Mouse (Mus musculus) CH12.LX (cell line): Measurements from ENCODE around the gene Cldn10. TPM values are rescaled to one million over a fixed set of nuclear protein-coding genes. Genes with fewer than 3 reads are reported as not detected.

Source experiments
- DNase-seq: peaks from one replicate; pipeline ENCODE4 v3.0.0-alpha.2; 2013; ENCODE audit errors: extremely low read depth
- H3K27ac ChIP-seq: 2 replicates; pipeline ENCODE4 v1.5.1; 2012; ENCODE audit warnings: low read depth, mild to moderate bottlenecking, control low read depth, moderate library complexity; ENCODE audit not compliant: insufficient read depth
- H3K27me3 ChIP-seq: replicated peaks from 2 replicates; pipeline ENCODE3; 2012; ENCODE audit warnings: inconsistent platforms
- H3K36me3 ChIP-seq, 2 experiments: replicated peaks in 1 of 2; 2 replicates each; pipeline versions ENCODE3 to v1.6.1; 2012; ENCODE audit warnings: inconsistent platforms in 1 of 2, low read length in 1 of 2, mild to moderate bottlenecking in 1 of 2, mixed read lengths in 1 of 2, moderate library complexity in 1 of 2; ENCODE audit not compliant: control insufficient read depth in 1 of 2, insufficient read depth in 1 of 2
- H3K4me1 ChIP-seq, 2 experiments: 2 replicates each; pipeline ENCODE4 v1.6.1; 2012; ENCODE audit warnings: inconsistent platforms in 1 of 2, moderate library complexity in 1 of 2; ENCODE audit not compliant: insufficient read depth in 2 of 2, control insufficient read depth in 1 of 2
- H3K4me2 ChIP-seq: 2 replicates; pipeline ENCODE4 v1.6.1; 2012; ENCODE audit warnings: low read depth, mild to moderate bottlenecking, control low read depth; ENCODE audit not compliant: poor library complexity, insufficient read depth, severe bottlenecking
- H3K4me3 ChIP-seq, 3 experiments: fragments of 150-350 bp in 1 of 3; sonication (generic) in 1 of 3; replicated peaks in 1 of 3; 2 replicates each; pipeline versions ENCODE3 to v1.5.1; 2011 to 2012; ENCODE audit warnings: low read depth in 2 of 3, low read length in 2 of 3, mild to moderate bottlenecking in 2 of 3, moderate library complexity in 2 of 3, control low read depth in 1 of 3, improper control_type of control experiment in 1 of 3, inconsistent platforms in 1 of 3, mixed read lengths in 1 of 3; ENCODE audit not compliant: poor library complexity in 1 of 3
- H3K79me2 ChIP-seq: replicated peaks from 2 replicates; pipeline ENCODE4 v1.6.1; 2012; ENCODE audit warnings: mild to moderate bottlenecking, moderate library complexity; ENCODE audit not compliant: control insufficient read depth, poor library complexity, insufficient read depth, severe bottlenecking; ENCODE audit errors: extremely low read depth
- H3K9ac ChIP-seq: 2 replicates; pipeline ENCODE4 v1.6.1; 2012; ENCODE audit warnings: low read depth, mild to moderate bottlenecking, control low read depth, moderate library complexity; ENCODE audit not compliant: insufficient read depth
- H3K9me3 ChIP-seq: replicated peaks from 2 replicates; pipeline ENCODE3; 2012; ENCODE audit warnings: low read length, inconsistent platforms, mixed read lengths
- BHLHE40 ChIP-seq: IDR thresholded peaks from 2 replicates; pipeline ENCODE4 v1.6.1; 2011; ENCODE audit warnings: mild to moderate bottlenecking, low read depth, low read length, improper control_type of control experiment
- CHD1 ChIP-seq: IDR thresholded peaks from 2 replicates; pipeline ENCODE4 v1.6.1; 2012; ENCODE audit warnings: low read depth, low read length, improper control_type of control experiment, inconsistent platforms
- CHD2 ChIP-seq: IDR thresholded peaks from 2 replicates; pipeline ENCODE4 v1.6.1; 2011; ENCODE audit warnings: low read length, improper control_type of control experiment
- EP300 ChIP-seq: IDR thresholded peaks from 2 replicates; pipeline ENCODE4 v1.6.1; 2011; ENCODE audit warnings: low read length, improper control_type of control experiment
- GABPA ChIP-seq: IDR thresholded peaks from 2 replicates; pipeline ENCODE4 v1.6.1; 2012; ENCODE audit warnings: low read depth, low read length, improper control_type of control experiment, inconsistent platforms; ENCODE audit not compliant: insufficient replicate concordance
- HCFC1 ChIP-seq: IDR thresholded peaks from 2 replicates; pipeline ENCODE4 v1.6.1; 2012; ENCODE audit warnings: low read depth, mild to moderate bottlenecking, inconsistent platforms, low read length, improper control_type of control experiment
- IRF4 ChIP-seq: IDR thresholded peaks from 2 replicates; pipeline ENCODE4 v1.6.1; 2014; ENCODE audit warnings: low read depth, mild to moderate bottlenecking, inconsistent platforms, low read length, improper control_type of control experiment
- MAFK ChIP-seq: IDR thresholded peaks from 2 replicates; pipeline ENCODE4 v1.6.1; 2011; ENCODE audit warnings: low read length, improper control_type of control experiment; ENCODE audit not compliant: insufficient replicate concordance
- MAZ ChIP-seq: IDR thresholded peaks from 2 replicates; pipeline ENCODE4 v1.6.1; 2012; ENCODE audit warnings: low read depth, mild to moderate bottlenecking, inconsistent platforms, low read length, improper control_type of control experiment, moderate library complexity
- MEF2A ChIP-seq: IDR thresholded peaks from 2 replicates; pipeline ENCODE4 v1.6.1; 2014; ENCODE audit warnings: low read depth, mild to moderate bottlenecking, inconsistent platforms, low read length, improper control_type of control experiment, borderline replicate concordance
- MXI1 ChIP-seq: IDR thresholded peaks from 2 replicates; pipeline ENCODE4 v1.6.1; 2011; ENCODE audit warnings: mild to moderate bottlenecking, low read depth, low read length, improper control_type of control experiment
- MYC ChIP-seq: IDR thresholded peaks from 2 replicates; pipeline ENCODE4 v1.6.1; 2011; ENCODE audit warnings: low read depth, mild to moderate bottlenecking, improper control_type of control experiment, low read length
- NRF1 ChIP-seq: IDR thresholded peaks from 2 replicates; pipeline ENCODE4 v1.6.1; 2014; ENCODE audit warnings: low read depth, mild to moderate bottlenecking, inconsistent platforms, low read length, improper control_type of control experiment, moderate library complexity
- POLR2A ChIP-seq: IDR thresholded peaks from 2 replicates; pipeline ENCODE4 v1.6.1; 2011; ENCODE audit warnings: low read depth, mild to moderate bottlenecking, improper control_type of control experiment, low read length
- SIN3A ChIP-seq: IDR thresholded peaks from 2 replicates; pipeline ENCODE4 v1.6.1; 2012; ENCODE audit warnings: low read length, improper control_type of control experiment, inconsistent platforms
- TBP ChIP-seq: conservative IDR thresholded peaks from 2 replicates; pipeline ENCODE4 v1.6.1; 2011; ENCODE audit warnings: low read depth, low read length, improper control_type of control experiment
- USF1 ChIP-seq: IDR thresholded peaks from 2 replicates; pipeline ENCODE4 v1.6.1; 2014; ENCODE audit warnings: low read depth, mild to moderate bottlenecking, inconsistent platforms, low read length, improper control_type of control experiment
- ZNF384 ChIP-seq: IDR thresholded peaks from 2 replicates; pipeline ENCODE4 v1.6.1; 2012; ENCODE audit warnings: low read depth, low read length, improper control_type of control experiment, inconsistent platforms
- dilution Hi-C: fragments of 300-500 bp; cut with MboI; formaldehyde crosslinking; loops from 2 replicates; pipeline ENCODE4 v1.14.3; 2020; ENCODE audit warnings: low sequenced_read_pairs; ENCODE audit not compliant: extremely low pct_unique_long_range_greater_than_20kb, extremely low pct_ligation_motif_present
- in situ Hi-C: fragments of 300-500 bp; cut with MboI; formaldehyde crosslinking; loops from 3 replicates; pipeline ENCODE4 v1.14.3; 2019; ENCODE audit warnings: low sequenced_read_pairs, low pct_ligation_motif_present, low pct_unique_long_range_greater_than_20kb, mixed read lengths
- polyA plus RNA-seq: library from polyadenylated mRNA; unstranded; fragments of >175 nt; gene quantifications from 2 replicates; pipeline ENCODE4 v1.2.1, GENCODE M21; 2012; ENCODE audit warnings: low read depth; ENCODE audit not compliant: insufficient read length
- total RNA-seq, 2 experiments: library from RNA; depleted of rRNA; stranded (reverse); fragments of 300-350 nt in 1 of 2; fragments of >200 nt in 1 of 2; gene quantifications; 2 replicates each; pipeline ENCODE4 v1.2.3; 2012 to 2014

Gene Cldn10
- total and polyA plus RNA-seq, 3 experiments, result not detected

GRCm38 (mm10) chr14:118856563-118856962, 68.9 kb downstream of the Cldn10 start:
- peaks cover 20% of the 10 kb centered on the region for H3K27me3 ChIP-seq
- no peak overlapping the region for H3K27ac ChIP-seq
- TF ChIP-seq MXI1, result 0 out of 2 replicates have a peak, but pooled peaks have one; percentile 34
- TF ChIP-seq ZNF384, result no peak
- TF ChIP-seq IRF4, result peak; percentile 83
- TF ChIP-seq BHLHE40, result peak; percentile 56; the same call in 1 of the 2 replicates
- TF ChIP-seq MYC, result peak; percentile 52; the same call in 1 of the 2 replicates
- TF ChIP-seq SIN3A, result peak; percentile 51; the same call in 1 of the 2 replicates
- TF ChIP-seq MAFK, result 0 out of 2 replicates have a peak, but pooled peaks have one; percentile 13
- no peak for TF ChIP-seq GABPA
- TF ChIP-seq EP300, result peak; percentile 76; the same call in 1 of the 2 replicates
- H3K4me3 ChIP-seq, result peak overlapping the region in 2 of 3 experiments; percentile 36 to 38
- peaks cover 0 to 39% of the 10 kb centered on the region in 2 experiments; a peak in 2 of 4 replicates for H3K4me1 ChIP-seq
- dilution Hi-C loops, result no loop called here
- H3K9ac ChIP-seq, result no peak overlapping the region
- no peaks in the 10 kb centered on the region for H3K36me3 ChIP-seq
- in situ Hi-C loops, result no loop called here
- H3K4me2 ChIP-seq, result peak overlapping the region; percentile 57
- H3K9me3 ChIP-seq, result no peaks in the 10 kb centered on the region
- no peaks in the 10 kb centered on the region for H3K79me2 ChIP-seq
- DNase-seq, result peak; percentile 63

- in situ Hi-C loops, result no loop called here
- dilution Hi-C loops, result no loop called here
- no peak overlapping the region for H3K4me2 ChIP-seq
Measured at GRCm38 (mm10) chr14:118858318-118858717, 70.6 kb downstream of the Cldn10 start.

DNA sequence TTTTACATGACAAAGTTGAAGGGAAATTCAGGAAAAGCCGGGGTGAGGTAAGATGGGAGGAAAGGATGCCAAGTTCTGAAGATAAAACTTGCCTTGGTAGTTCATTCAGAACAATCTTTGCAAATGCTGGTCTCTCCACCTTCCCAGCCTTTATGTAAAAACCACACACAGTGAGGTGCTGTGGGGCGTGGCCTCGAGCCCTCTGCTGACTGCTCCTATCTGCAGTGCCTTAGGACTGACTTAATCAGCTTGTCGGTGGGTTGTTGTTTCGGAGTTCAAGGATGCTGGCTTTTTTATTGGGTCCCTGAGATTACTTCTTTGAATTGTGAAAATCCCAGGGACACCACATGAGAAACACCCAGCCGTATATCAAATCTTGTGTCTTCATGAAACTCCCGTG, 74.5 kb downstream of the Cldn10 start:
- in situ Hi-C loops, result no loop called here
- no peak for DNase-seq
- Histone ChIP-seq H3K4me1 (peaks cover 0 to 11% of the 10 kb centered on the region in 2 experiments; a peak in 2 of 4 replicates), H3K27ac (no peak overlapping the region), H3K79me2 (no peaks in the 10 kb centered on the region), H3K9me3 (no peaks in the 10 kb centered on the region), H3K36me3 (no peaks in the 10 kb centered on the region), H3K4me3 (no peak overlapping the region), H3K9ac (no peak overlapping the region), H3K27me3 (peaks cover 8% of the 10 kb centered on the region), H3K4me2 (no peak overlapping the region)
- TF ChIP-seq POLR2A (no peak), EP300 (no peak), USF1 (no peak), GABPA (no peak), HCFC1 (no peak), CHD2 (no peak), MEF2A (no peak)
- dilution Hi-C loops, result no loop called here

More at GRCm38 (mm10) chr14:118858318-118858717, 70.6 kb downstream of the Cldn10 start:
- Histone ChIP-seq H3K4me1 (peaks cover 0 to 39% of the 10 kb centered on the region in 2 experiments; a peak in 2 of 4 replicates), H3K27ac (no peak overlapping the region), H3K36me3 (no peaks in the 10 kb centered on the region), H3K27me3 (peaks cover 18% of the 10 kb centered on the region), H3K4me3 (no peak overlapping the region), H3K9me3 (no peaks in the 10 kb centered on the region), H3K79me2 (no peaks in the 10 kb centered on the region), H3K9ac (no peak overlapping the region)
- no peak for DNase-seq
- no peak for TF ChIP-seq MAZ
- no peak for TF ChIP-seq NRF1
- no peak for TF ChIP-seq CHD1
- TF ChIP-seq TBP, result no peak
